Mouse (Mus musculus): ENCODE results near the gene Cenph.

- TF ChIP-seq CTCF (IDR thresholded peaks at IDR 0.05; ENCODE audit: borderline replicate concordance, control insufficient read depth, extremely low read depth, insufficient read depth, low read length, poor library complexity) (no peak), POLR2A (IDR thresholded peaks at IDR 0.05; ENCODE audit: control insufficient read depth, extremely low read depth, insufficient read depth, low read length, poor library complexity) (no peak)
These were observed 21.5 kb upstream of the Cenph start for GRCm38 (mm10) chr13:100797171-100797570.
